Mouse (Mus musculus) myocyte (in vitro differentiated cells): ENCODE results near the gene Atl3. TPM values are rescaled to one million over a fixed set of nuclear protein-coding genes. Genes with fewer than 3 reads are reported as not detected.
A peak's percentile ranks its signal among the peaks of the same experiment; 100 is the strongest.

Experiments used
- H3K27me3 ChIP-seq: one replicate; pipeline ENCODE4 v1.6.1; 2011; ENCODE audit not compliant: control insufficient read depth, insufficient read depth, insufficient read length
- H3K36me3 ChIP-seq: one replicate; pipeline ENCODE4 v1.6.1; 2011; ENCODE audit not compliant: control insufficient read depth, insufficient read depth
- H3K4me2 ChIP-seq: one replicate; pipeline ENCODE4 v1.6.1; 2011; ENCODE audit warnings: low read depth, control low read depth
- H3K4me3 ChIP-seq: one replicate; pipeline ENCODE4 v1.5.1; 2011; ENCODE audit warnings: mild to moderate bottlenecking, control low read depth, moderate library complexity
- H3K79me2 ChIP-seq: one replicate; pipeline ENCODE4 v1.6.1; 2011; ENCODE audit not compliant: control insufficient read depth, insufficient read depth
- H3ac ChIP-seq: one replicate; pipeline ENCODE4 v1.6.1; 2011; ENCODE audit not compliant: control insufficient read depth, insufficient read length
- CEBPB ChIP-seq: IDR thresholded peaks from 2 replicates; pipeline ENCODE4 v1.6.1; 2011; ENCODE audit warnings: mild to moderate bottlenecking, moderate library complexity; ENCODE audit not compliant: poor library complexity, insufficient read depth, severe bottlenecking
- E2F4 ChIP-seq: IDR thresholded peaks from one replicate; pipeline ENCODE4 v1.6.1; 2011; ENCODE audit warnings: mild to moderate bottlenecking, control low read depth, moderate library complexity; ENCODE audit not compliant: insufficient read depth
- MAX ChIP-seq: IDR thresholded peaks from one replicate; pipeline ENCODE4 v1.6.1; 2011; ENCODE audit warnings: low read depth, mild to moderate bottlenecking, control low read depth
- MYOD1 ChIP-seq, 3 experiments: IDR thresholded peaks; one replicate each; pipeline ENCODE4 v1.6.1; 2011; ENCODE audit warnings: control low read depth in 2 of 3, low read depth in 2 of 3, mild to moderate bottlenecking in 2 of 3, moderate library complexity in 1 of 3; ENCODE audit not compliant: insufficient read length in 2 of 3, control insufficient read depth in 1 of 3
- MYOG ChIP-seq, 3 experiments: IDR thresholded peaks; one replicate each; pipeline ENCODE4 v1.6.1; 2011; ENCODE audit warnings: control low read depth in 2 of 3, low read depth in 2 of 3, mild to moderate bottlenecking in 2 of 3; ENCODE audit not compliant: insufficient read length in 2 of 3, control insufficient read depth in 1 of 3, insufficient read depth in 1 of 3
- POLR2A ChIP-seq: IDR thresholded peaks from one replicate; pipeline ENCODE4 v1.6.1; 2011; ENCODE audit warnings: low read depth, mild to moderate bottlenecking, control low read depth, moderate library complexity; ENCODE audit not compliant: insufficient read length
- POLR2AphosphoS2 ChIP-seq: IDR thresholded peaks from one replicate; pipeline ENCODE4 v1.6.1; 2011; ENCODE audit warnings: low read depth, control low read depth; ENCODE audit not compliant: insufficient read length
- REST ChIP-seq: IDR thresholded peaks from one replicate; pipeline ENCODE4 v1.6.1; 2011; ENCODE audit warnings: mild to moderate bottlenecking, control low read depth, moderate library complexity; ENCODE audit not compliant: insufficient read depth, insufficient read length
- SRF ChIP-seq: IDR thresholded peaks from one replicate; pipeline ENCODE4 v1.6.1; 2011; ENCODE audit warnings: low read depth; ENCODE audit not compliant: control insufficient read depth, insufficient read length
- TCF12 ChIP-seq: IDR thresholded peaks from one replicate; pipeline ENCODE4 v1.6.1; 2011; ENCODE audit warnings: mild to moderate bottlenecking, control low read depth; ENCODE audit not compliant: poor library complexity, insufficient read depth, severe bottlenecking
- TCF3 ChIP-seq: IDR thresholded peaks from one replicate; pipeline ENCODE4 v1.6.1; 2011; ENCODE audit warnings: low read depth, control low read depth; ENCODE audit not compliant: insufficient read length
- USF1 ChIP-seq: IDR thresholded peaks from one replicate; pipeline ENCODE4 v1.6.1; 2011; ENCODE audit warnings: low read depth, mild to moderate bottlenecking, control low read depth, moderate library complexity
- polyA plus RNA-seq: library from polyadenylated mRNA; unstranded; fragments of >200 nt; fragmentation: generic; extraction: Trizol; gene quantifications from one replicate; pipeline ENCODE4 v1.2.1, GENCODE M21; 2012; ENCODE audit warnings: missing spikeins

Atl3 gene
- polyA plus RNA-seq, 1 experiment = 14.4 TPM

DNA sequence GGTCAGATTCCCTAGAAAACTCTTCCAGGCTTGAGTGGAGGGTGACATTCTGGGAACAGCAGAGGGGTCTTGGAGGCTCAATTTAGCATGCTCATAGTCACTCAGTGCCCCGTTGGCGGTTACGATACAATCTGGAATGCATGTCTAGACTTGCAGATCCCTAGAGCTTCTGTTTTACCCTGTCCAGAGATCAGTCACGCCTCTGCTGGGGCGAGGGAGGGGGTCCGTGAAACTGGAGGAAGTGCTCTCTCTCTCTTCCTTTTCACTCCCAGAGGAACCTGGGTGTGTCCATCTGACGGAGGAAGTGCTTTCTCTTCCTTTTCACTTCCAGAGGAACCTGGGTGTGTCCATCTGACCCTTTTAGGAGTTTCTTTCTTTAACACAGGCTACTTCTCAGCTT, 89.3 kb downstream of the Atl3 start:
- H3ac ChIP-seq = no peak overlapping the region
- H3K4me3 ChIP-seq = no peak overlapping the region
- peaks cover 25% of the 10 kb centered on the region for H3K36me3 ChIP-seq
- no peaks in the 10 kb centered on the region for H3K79me2 ChIP-seq
- TF ChIP-seq E2F4 (no peak), REST (no peak), TCF3 (no peak), SRF (no peak), TCF12 (no peak), POLR2A (no peak), MAX (no peak), POLR2AphosphoS2 (no peak), USF1 (no peak), MYOD1 (IDR thresholded peaks at IDR 0.05; ENCODE audit: control insufficient read depth in 1 of 3, insufficient read length in 2 of 3, low read depth in 2 of 3) (no peak), CEBPB (no peak), MYOG (IDR thresholded peaks at IDR 0.05; ENCODE audit: control insufficient read depth in 1 of 3, insufficient read depth in 1 of 3, insufficient read length in 2 of 3, low read depth in 2 of 3) (no peak)
- H3K4me2 ChIP-seq = no peak overlapping the region
- no peaks in the 10 kb centered on the region for H3K27me3 ChIP-seq

DNA sequence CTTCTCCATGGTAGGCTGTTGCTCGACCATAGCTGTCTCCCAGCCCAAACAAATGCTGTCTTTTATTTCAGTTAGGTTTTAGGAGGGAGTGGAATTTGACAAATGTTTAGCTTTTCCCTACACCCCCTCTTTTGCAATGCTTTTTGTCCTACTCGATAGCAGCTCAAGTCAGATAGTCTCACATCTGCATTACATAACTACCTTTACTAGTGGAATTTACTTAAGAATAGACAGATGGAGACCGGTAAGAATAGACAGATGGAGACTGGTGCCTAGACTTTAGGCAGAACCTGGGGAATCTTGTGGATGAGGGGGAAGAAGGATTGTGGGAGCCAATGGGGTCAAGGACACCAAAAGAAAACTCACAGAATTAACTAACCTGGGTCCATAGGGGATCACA, 89.8 kb downstream of the Atl3 start:
- Histone ChIP-seq H3K4me3 (no peak overlapping the region), H3K4me2 (no peak overlapping the region), H3K27me3 (no peaks in the 10 kb centered on the region), H3K36me3 (peaks cover 25% of the 10 kb centered on the region), H3K79me2 (no peaks in the 10 kb centered on the region), H3ac (no peak overlapping the region)
- TF ChIP-seq TCF3 (no peak), POLR2AphosphoS2 (no peak), POLR2A (no peak), USF1 (no peak), MYOG (IDR thresholded peaks at IDR 0.05; ENCODE audit: control insufficient read depth in 1 of 3, insufficient read depth in 1 of 3, insufficient read length in 2 of 3, low read depth in 2 of 3) (no peak), TCF12 (no peak), SRF (no peak), CEBPB (no peak), MYOD1 (IDR thresholded peaks at IDR 0.05; ENCODE audit: control insufficient read depth in 1 of 3, insufficient read length in 2 of 3, low read depth in 2 of 3) (no peak), REST (no peak), MAX (no peak), E2F4 (no peak)

DNA sequence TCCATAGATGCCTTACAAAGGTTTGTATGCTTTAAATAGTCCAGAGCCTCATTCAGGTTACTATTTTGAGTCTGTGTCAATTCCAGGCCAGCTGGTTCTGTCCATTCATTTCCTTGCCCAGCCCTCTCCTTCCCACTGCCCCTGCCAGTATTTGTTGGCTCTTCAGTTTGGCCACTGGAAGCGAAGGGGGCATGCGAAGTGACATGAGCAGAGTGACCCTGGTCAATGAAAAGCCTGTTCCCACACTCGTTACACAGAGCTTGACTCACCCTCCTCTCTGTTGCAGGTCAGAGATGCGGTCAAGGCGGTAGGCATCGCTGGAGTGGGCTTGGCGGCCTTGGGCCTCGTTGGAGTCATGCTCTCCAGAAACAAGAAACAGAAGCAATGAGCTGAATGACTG, 91.4 kb downstream of the Atl3 start:
- Histone ChIP-seq H3K4me3 (no peak overlapping the region), H3K4me2 (no peak overlapping the region), H3K36me3 (peaks cover 12% of the 10 kb centered on the region), H3ac (no peak overlapping the region), H3K27me3 (no peaks in the 10 kb centered on the region), H3K79me2 (no peaks in the 10 kb centered on the region)
- TF ChIP-seq USF1 (no peak), MYOD1 (IDR thresholded peaks at IDR 0.05; ENCODE audit: control insufficient read depth in 1 of 3, insufficient read length in 2 of 3, low read depth in 2 of 3) (peak in 2 of 3 experiments; percentile 29 to 72), REST (no peak), CEBPB (no peak)

DNA sequence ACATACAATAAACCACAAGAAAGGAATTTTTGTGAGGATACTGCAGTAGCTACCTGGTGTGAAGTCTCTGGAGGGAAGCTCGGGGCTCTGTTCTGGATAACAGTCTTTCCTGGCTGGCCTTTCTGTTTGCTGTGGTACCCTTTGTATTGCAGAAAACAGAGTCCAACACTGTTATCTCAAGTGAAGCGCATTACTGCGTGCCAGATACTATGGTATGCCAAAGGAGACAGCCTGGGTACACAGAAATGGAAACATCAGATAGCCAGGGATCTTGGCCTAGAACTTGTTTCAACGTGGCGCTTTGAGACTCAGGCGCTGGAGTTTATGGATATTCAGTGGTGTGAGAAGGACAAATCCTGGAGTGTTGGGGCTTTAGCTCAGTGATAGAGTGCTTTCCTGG, 91.9 kb downstream of the Atl3 start:
- Histone ChIP-seq H3K4me2 (no peak overlapping the region), H3ac (no peak overlapping the region), H3K79me2 (no peaks in the 10 kb centered on the region), H3K27me3 (no peaks in the 10 kb centered on the region), H3K36me3 (peaks cover 7% of the 10 kb centered on the region), H3K4me3 (no peak overlapping the region)
- TF ChIP-seq MAX (no peak), POLR2A (no peak), REST (no peak), USF1 (no peak), MYOG (IDR thresholded peaks at IDR 0.05; ENCODE audit: control insufficient read depth in 1 of 3, insufficient read depth in 1 of 3, insufficient read length in 2 of 3, low read depth in 2 of 3) (no peak), SRF (no peak), TCF12 (no peak), TCF3 (no peak)

Other genes starting within 250 kb of the Atl3 start
- gene Rcor2, start 226.7 kb upstream of the Atl3 start, polyA plus RNA-seq = 34.1 TPM
- gene Mark2, start 152.2 kb upstream of the Atl3 start, polyA plus RNA-seq = 33.7 TPM
- gene Spindoc, start 111.0 kb upstream of the Atl3 start, polyA plus RNA-seq = 20.4 TPM
- gene 2700081O15Rik, start 76.4 kb upstream of the Atl3 start, polyA plus RNA-seq = 16.9 TPM
- 65.7 TPM for gene Rtn3, start 10.8 kb upstream of the Atl3 start, polyA plus RNA-seq
- gene Pla2g16, start 63.4 kb downstream of the Atl3 start, polyA plus RNA-seq = 64.5 TPM
- gene Lgals12, start 113.2 kb downstream of the Atl3 start, polyA plus RNA-seq = 0.31 TPM
- 0.05 TPM for gene Hrasls5, start 118.5 kb downstream of the Atl3 start, polyA plus RNA-seq
- not detected for gene Slc22a19, start 217.3 kb downstream of the Atl3 start, polyA plus RNA-seq